Mouse (Mus musculus) hindbrain, embryonic 15.5 days (tissue): ENCODE results near the gene Rcl1. TPM values are rescaled to one million over a fixed set of nuclear protein-coding genes. Genes with fewer than 3 reads are reported as not detected.

ENCODE experiments used
- ATAC-seq: fragments of 200-750 bp; cut with Nextera tagmentation; 2 replicates; pipeline ENCODE4 v1.8.0; 2017; ENCODE audit warnings: low read depth, moderate number of reproducible peaks, moderate TSS enrichment; ENCODE audit not compliant: low FRiP score
- H3K27ac ChIP-seq: fragments of 300-500 bp; sonication (generic); replicated peaks from 2 replicates; pipeline ENCODE4 v1.5.1; 2015; ENCODE audit warnings: mild to moderate bottlenecking, inconsistent platforms
- H3K27me3 ChIP-seq: fragments of 300-500 bp; sonication (generic); 2 replicates; pipeline ENCODE4 v1.6.1; 2015; ENCODE audit warnings: control low read depth, inconsistent platforms
- H3K36me3 ChIP-seq: fragments of 300-500 bp; sonication (generic); 2 replicates; pipeline ENCODE4 v1.6.1; 2015; ENCODE audit warnings: control low read depth, inconsistent platforms
- H3K4me1 ChIP-seq: fragments of 300-500 bp; sonication (generic); replicated peaks from 2 replicates; pipeline ENCODE4 v1.6.1; 2015; ENCODE audit warnings: control low read depth, inconsistent platforms
- H3K4me2 ChIP-seq: fragments of 300-500 bp; sonication (generic); 2 replicates; pipeline ENCODE4 v1.6.1; 2015; ENCODE audit warnings: moderate library complexity, mild to moderate bottlenecking, inconsistent platforms
- H3K4me3 ChIP-seq: fragments of 300-500 bp; sonication (generic); 2 replicates; pipeline ENCODE4 v1.5.1; 2015; ENCODE audit warnings: mild to moderate bottlenecking, inconsistent platforms
- H3K9ac ChIP-seq: fragments of 300-500 bp; sonication (generic); 2 replicates; pipeline ENCODE4 v1.6.1; 2015; ENCODE audit warnings: inconsistent platforms
- H3K9me3 ChIP-seq: fragments of 300-500 bp; sonication (generic); 2 replicates; pipeline ENCODE4 v1.6.1; 2016; ENCODE audit warnings: control low read depth, inconsistent platforms
- WGBS: fragments of 180-500 bp; shearing (Covaris S2); methylation state at CpG from one replicate; pipeline ENCODE4 v1.1.7; 2015; 5-methylcytosine and 5-hydroxymethylcytosine counted together
- microRNA counts: library from miRNA; unstranded; fragments of <30 nt; microRNA quantifications from one replicate; lab custom pipeline; 2016
- microRNA-seq: library from miRNA; unstranded; fragments of <30 nt; microRNA quantifications from one replicate; pipeline ENCODE4, GENCODE M21; 2016
- polyA plus RNA-seq: library from polyadenylated mRNA; unstranded; fragments of >200 nt; fragmentation: Nextera tagmentation; extraction: Ambion mirVana; gene quantifications from 2 replicates; pipeline ENCODE4 v1.2.1, GENCODE M21; 2015

Gene Rcl1
- polyA plus RNA-seq, 1 experiment from 2014 or later: 33.8 TPM

DNA sequence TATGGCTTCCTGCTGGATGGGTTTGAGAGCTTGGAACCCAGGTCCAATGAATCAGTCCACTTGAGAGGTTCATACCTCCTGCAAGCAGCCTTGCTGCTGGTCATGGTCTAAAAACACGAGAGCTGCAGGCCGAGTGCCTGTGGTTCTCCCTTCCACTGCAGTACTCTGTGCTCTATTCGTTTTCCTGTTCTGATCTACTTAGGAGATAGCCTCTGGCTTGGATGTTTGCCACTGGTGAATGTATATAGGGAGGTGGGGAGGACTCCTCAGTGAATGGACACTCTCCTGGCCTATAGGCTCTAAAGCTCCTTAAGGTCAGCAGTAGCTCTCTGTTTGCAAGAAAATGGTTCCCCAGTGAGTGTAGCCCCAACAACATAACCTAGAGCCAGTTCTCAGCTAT lies 57.3 kb downstream of the Rcl1 start:
- H3K4me1 ChIP-seq: no peaks in the 10 kb centered on the region
- H3K9ac ChIP-seq: no peak overlapping the region
- H3K36me3 ChIP-seq: no peaks in the 10 kb centered on the region
- 85% methylated on average over 3 of the region's 3 CpGs for WGBS
- H3K27me3 ChIP-seq: no peaks in the 10 kb centered on the region
- ATAC-seq: no peak
- H3K9me3 ChIP-seq: no peaks in the 10 kb centered on the region
- H3K4me2 ChIP-seq: no peak overlapping the region
- no peak overlapping the region for H3K27ac ChIP-seq
- no peak overlapping the region for H3K4me3 ChIP-seq

DNA sequence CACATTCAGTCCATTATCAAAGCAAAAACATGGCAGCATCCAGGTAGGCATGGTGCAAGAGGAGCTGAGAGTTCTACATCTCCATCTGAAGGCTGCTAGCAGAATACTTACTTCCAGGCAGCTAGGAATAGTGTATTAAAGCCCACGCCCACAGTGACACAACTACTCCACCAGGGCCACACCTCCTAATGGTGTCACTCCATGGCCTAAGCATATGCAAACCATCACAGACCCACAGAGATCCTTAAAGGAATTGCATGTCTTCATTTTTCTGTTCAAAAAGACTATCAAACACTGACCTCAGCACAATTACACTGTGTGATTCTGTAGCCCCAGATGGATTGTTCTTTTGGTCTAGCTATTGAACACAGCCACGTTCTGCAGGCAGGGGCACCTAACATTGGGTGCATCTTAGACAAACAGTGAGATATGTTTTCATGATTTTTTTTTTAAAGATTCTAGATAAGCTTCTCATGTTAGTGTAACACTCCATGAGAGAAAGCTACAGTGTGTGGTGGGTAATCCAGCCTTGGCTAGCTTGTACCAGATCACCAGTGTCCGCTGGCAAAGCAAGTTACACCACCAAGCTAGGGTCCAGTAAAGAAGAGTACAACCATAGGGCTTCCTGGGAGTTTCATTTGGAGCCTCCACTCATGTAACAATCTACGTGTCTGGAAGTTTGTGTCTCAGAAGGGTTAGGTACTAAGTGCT lies 62.8 kb downstream of the Rcl1 start:
- H3K27ac ChIP-seq: no peak overlapping the region
- no peak overlapping the region for H3K4me3 ChIP-seq
- WGBS: 90% methylated on average over 4 of the region's 4 CpGs
- ATAC-seq: no peak
- no peaks in the 10 kb centered on the region for H3K27me3 ChIP-seq
- H3K4me1 ChIP-seq: no peaks in the 10 kb centered on the region
- no peaks in the 10 kb centered on the region for H3K9me3 ChIP-seq
- no peak overlapping the region for H3K4me2 ChIP-seq
- no peak overlapping the region for H3K9ac ChIP-seq
- no peaks in the 10 kb centered on the region for H3K36me3 ChIP-seq

DNA sequence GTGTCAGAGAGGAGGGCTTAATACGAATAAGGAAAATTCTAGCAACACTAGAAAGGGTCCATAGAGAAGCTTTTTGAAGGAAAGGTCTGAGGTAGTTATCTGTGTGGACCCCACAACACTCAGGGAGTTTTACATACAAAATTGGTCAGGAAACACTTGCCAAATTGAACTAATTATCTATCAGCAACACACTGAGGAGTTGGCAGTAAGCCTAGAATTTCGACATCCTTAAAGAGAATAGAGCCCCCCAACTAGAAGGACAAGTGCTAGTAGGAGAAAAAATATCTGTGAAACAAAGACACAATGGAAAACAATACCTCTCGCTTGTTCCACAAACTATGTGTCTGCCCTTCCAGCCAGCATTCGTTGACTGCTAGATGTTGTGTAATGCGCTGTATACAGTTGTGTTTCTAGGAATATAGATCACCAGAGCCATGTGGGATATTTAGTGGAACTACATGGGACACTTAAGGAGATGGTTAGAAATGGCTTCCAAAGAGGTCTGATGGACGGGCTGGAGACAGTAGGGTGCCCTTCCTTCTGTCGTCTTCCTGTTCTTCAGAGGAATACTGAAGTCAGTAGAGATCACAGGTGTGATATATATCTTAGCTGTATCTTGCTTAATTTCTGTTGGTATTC lies 63.5 kb downstream of the Rcl1 start:
- Histone ChIP-seq H3K27ac (no peak overlapping the region), H3K4me2 (no peak overlapping the region), H3K4me1 (no peaks in the 10 kb centered on the region), H3K27me3 (no peaks in the 10 kb centered on the region), H3K9ac (no peak overlapping the region), H3K9me3 (no peaks in the 10 kb centered on the region), H3K4me3 (no peak overlapping the region), H3K36me3 (no peaks in the 10 kb centered on the region)
- WGBS: 76% methylated on average over 7 of the region's 7 CpGs
- no peak for ATAC-seq

DNA sequence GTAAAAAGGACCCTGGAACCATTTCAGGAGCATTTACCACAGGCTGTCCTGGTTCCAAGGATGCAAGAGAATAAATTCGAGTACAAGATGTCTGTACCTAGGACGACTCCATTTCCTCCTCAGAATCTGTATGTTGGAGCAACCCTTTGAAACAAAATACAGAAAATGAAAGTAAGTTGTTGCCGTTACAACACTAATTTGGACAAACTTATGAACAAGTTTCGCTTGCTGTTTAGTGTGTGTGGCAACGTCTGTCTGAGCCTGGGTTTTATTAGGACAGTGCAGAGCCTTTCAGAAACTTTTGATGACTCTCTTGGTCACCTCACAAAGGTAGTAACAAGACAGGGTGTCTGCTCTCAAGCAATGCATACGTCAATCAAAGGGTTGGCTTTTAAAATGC lies 66.8 kb downstream of the Rcl1 start:
- H3K4me1 ChIP-seq: no peaks in the 10 kb centered on the region
- H3K27ac ChIP-seq: no peak overlapping the region
- H3K27me3 ChIP-seq: no peaks in the 10 kb centered on the region
- no peak overlapping the region for H3K4me2 ChIP-seq
- no peaks in the 10 kb centered on the region for H3K9me3 ChIP-seq
- H3K36me3 ChIP-seq: no peaks in the 10 kb centered on the region
- ATAC-seq: no peak
- no peak overlapping the region for H3K9ac ChIP-seq
- no peak overlapping the region for H3K4me3 ChIP-seq
- 81% methylated on average over 6 of the region's 6 CpGs for WGBS

DNA sequence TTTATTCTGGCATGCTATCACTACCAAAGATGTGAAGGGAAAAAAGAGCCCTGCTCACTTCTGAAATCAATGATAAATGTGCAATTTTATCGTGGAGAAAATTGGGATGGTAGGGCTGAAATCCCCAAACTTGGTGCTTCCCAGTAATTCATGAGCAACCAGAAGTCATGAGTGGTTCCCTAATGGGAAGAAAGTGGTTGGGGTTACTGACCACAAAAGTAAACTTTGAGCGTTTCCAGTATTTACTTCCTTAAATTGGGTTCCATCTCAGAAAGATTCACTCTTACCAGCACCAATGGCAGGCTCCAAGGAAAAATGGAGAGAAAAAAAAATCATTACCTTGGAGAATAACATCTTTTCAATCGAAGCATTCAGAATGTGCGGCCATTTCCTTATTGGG lies 79.2 kb downstream of the Rcl1 start:
- Histone ChIP-seq H3K4me3 (no peak overlapping the region), H3K36me3 (no peaks in the 10 kb centered on the region), H3K4me1 (no peaks in the 10 kb centered on the region), H3K9ac (no peak overlapping the region), H3K4me2 (no peak overlapping the region), H3K27ac (no peak overlapping the region), H3K27me3 (no peaks in the 10 kb centered on the region), H3K9me3 (no peaks in the 10 kb centered on the region)
- no peak for ATAC-seq
- 89% methylated on average over 4 of the region's 4 CpGs for WGBS

DNA sequence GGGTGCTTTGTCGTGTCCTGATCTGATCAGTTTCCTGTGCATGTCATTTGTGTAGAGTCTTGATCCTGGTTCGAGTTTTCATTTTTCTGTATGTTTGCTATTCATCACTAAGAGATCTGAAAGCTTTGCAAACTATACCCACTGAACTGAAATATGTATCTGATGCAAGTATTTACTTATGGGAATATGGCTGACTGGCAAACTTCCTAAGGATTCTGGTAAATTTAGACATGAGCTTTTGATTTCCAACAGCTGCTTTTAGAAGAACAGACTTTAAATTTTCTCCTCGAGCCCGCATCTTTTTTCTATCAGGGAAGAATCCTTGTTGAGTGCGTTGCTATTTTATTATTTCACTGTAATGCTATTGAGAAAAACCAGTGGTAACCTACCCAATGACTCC lies 81.0 kb downstream of the Rcl1 start:
- 94% methylated on average over 5 of the region's 5 CpGs for WGBS
- ATAC-seq: no peak
- no peak overlapping the region for H3K4me3 ChIP-seq

DNA sequence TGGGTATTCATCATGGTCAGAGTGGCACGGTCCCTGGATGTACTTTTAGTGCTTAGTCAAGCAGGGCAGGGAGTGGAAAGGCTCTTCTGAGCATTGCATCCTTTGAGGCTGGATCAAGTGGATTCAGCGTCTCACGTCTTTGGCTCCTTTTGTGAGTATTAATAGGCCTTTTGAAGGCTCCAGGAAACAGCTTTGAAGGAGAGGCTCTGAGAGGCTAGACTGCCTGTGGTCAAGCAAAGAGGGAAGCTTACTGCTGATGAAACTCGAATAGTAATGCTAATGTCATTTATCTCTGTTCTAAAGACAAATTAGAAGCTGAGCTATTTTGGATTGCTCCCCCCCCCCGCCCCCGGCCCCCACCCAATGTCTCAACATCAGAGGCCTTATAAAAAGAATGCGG lies 83.9 kb downstream of the Rcl1 start:
- WGBS: 26% methylated on average over 7 of the region's 7 CpGs
- H3K27ac ChIP-seq: no peak overlapping the region
- H3K9ac ChIP-seq: no peak overlapping the region
- no peak for ATAC-seq
- no peaks in the 10 kb centered on the region for H3K27me3 ChIP-seq
- no peak overlapping the region for H3K4me2 ChIP-seq
- H3K4me3 ChIP-seq: no peak overlapping the region
- H3K4me1 ChIP-seq: no peaks in the 10 kb centered on the region
- H3K36me3 ChIP-seq: no peaks in the 10 kb centered on the region
- no peaks in the 10 kb centered on the region for H3K9me3 ChIP-seq

More for the DNA sequence above, 81.0 kb downstream of the Rcl1 start:
- Histone ChIP-seq H3K4me1 (no peaks in the 10 kb centered on the region), H3K4me2 (no peak overlapping the region), H3K9ac (no peak overlapping the region), H3K27ac (no peak overlapping the region), H3K9me3 (no peaks in the 10 kb centered on the region), H3K27me3 (no peaks in the 10 kb centered on the region), H3K36me3 (no peaks in the 10 kb centered on the region)

DNA sequence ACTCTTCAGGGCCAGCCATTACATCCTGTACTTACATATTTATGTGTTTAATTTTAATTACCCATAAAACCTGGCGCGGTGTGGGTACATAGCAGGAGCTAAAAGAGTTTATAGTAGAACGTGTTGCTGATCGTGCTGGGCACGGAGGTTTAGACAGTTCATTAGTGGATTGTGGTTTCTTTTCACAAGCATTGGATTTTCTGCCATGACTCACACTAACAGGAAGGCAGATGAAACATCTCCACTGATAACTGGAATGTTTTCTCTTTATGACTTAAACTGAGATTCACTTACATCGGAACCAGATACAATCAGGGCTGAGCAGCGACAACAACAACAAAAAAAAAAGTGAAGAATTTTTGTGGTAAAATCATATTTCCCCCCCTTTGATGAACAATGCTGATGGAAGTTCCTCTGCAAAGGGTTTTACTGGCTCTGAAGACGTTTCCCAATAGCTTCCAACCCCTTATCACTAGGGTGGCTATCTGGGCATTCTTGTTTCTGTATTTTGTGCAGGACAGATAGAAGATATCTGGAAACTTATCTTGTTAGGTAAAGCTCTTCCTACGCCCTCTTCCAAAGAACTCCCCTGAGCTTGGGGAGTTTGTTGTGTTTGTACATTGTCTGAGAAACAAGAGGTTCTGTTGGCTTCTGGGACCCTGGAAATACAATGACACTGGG lies 84.5 kb downstream of the Rcl1 start:
- no peak overlapping the region for H3K9ac ChIP-seq

DNA sequence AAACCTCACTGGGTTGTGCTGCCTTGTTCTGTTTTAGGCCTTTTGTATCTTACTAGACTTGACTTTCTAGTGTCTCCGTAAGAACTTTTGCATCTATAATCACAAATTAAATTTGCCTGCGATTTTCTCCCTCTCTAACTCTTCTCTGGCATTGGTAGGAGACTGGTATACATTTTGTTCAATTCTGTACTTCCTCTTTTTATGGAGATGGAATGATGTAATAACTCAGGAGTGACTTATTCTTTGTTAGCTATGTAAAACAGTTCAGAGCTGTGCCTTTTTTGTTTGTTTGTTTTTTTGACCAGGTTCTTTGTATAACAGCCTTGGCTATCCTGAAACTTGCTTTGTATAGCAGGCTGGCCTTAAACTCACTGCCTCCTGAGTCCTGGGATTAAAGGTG lies 87.7 kb downstream of the Rcl1 start:
- H3K9ac ChIP-seq: no peak overlapping the region
- H3K4me1 ChIP-seq: no peaks in the 10 kb centered on the region
- no peak overlapping the region for H3K4me2 ChIP-seq
- H3K36me3 ChIP-seq: no peaks in the 10 kb centered on the region
- H3K4me3 ChIP-seq: no peak overlapping the region
- 90% methylated on average over 2 of the region's 2 CpGs for whole genome bisulfite sequencing
- H3K27ac ChIP-seq: no peak overlapping the region
- H3K27me3 ChIP-seq: no peaks in the 10 kb centered on the region
- no peak for ATAC-seq
- H3K9me3 ChIP-seq: no peaks in the 10 kb centered on the region

More for the DNA sequence above, 84.5 kb downstream of the Rcl1 start:
- ATAC-seq: no peak
- WGBS: 74% methylated on average over 9 of the region's 9 CpGs
- Histone ChIP-seq H3K4me1 (no peaks in the 10 kb centered on the region), H3K4me3 (no peak overlapping the region), H3K9me3 (no peaks in the 10 kb centered on the region), H3K27ac (no peak overlapping the region), H3K4me2 (no peak overlapping the region), H3K36me3 (no peaks in the 10 kb centered on the region), H3K27me3 (no peaks in the 10 kb centered on the region)

MicroRNAs encoded within 50 kb of the gene (microRNA counts, 519-probe panel; counts per million panel counts)
- 2,662 counts per million, percentile 48 among the panel's probes with 10 or more counts for microRNA mmu-miR-101b (lab: Ali Mortazavi, UCI)

Small RNA genes within 50 kb of the gene (microRNA-seq; reads per million reads assigned to microRNA genes)
- gene Mir101b: 1,407 reads per million, percentile 80 among the genes with 10 or more reads in this experiment

Other genes starting within 250 kb of the Rcl1 start
- 12.2 and 13.6 TPM in 2 replicates for gene Plpp6, start 137.4 kb upstream of the Rcl1 start, polyA plus RNA-seq
- gene 4430402I18Rik, start 133.6 kb upstream of the Rcl1 start, polyA plus RNA-seq: 0.72 and 1.7 TPM in 2 replicates
- 42.1 and 47.1 TPM in 2 replicates for gene Cdc37l1, start 111.0 kb upstream of the Rcl1 start, polyA plus RNA-seq
- gene Ak3, start 53.4 kb upstream of the Rcl1 start, polyA plus RNA-seq: 68.5 and 75.3 TPM in 2 replicates
- 13.9 and 15.4 TPM in 2 replicates for gene Jak2, start 150.5 kb downstream of the Rcl1 start, polyA plus RNA-seq
- 1.9 and 2.4 TPM in 2 replicates for gene Insl6, start 224.0 kb downstream of the Rcl1 start, polyA plus RNA-seq
- 3.0 and 4.9 TPM in 2 replicates for gene Rln1, start 233.3 kb downstream of the Rcl1 start, polyA plus RNA-seq